Mouse (Mus musculus) heart, embryonic 11.5 days (tissue): ENCODE measurements around the gene Arhgap15. TPM values are rescaled to one million over a fixed set of nuclear protein-coding genes. Genes with fewer than 3 reads are reported as not detected.

ENCODE experiments used
- ATAC-seq: fragments of 200-750 bp; cut with Nextera tagmentation; replicated peaks from 2 replicates; pipeline ENCODE4 v1.8.0; 2017; ENCODE audit warnings: moderate library complexity; ENCODE audit not compliant: insufficient number of reproducible peaks, low FRiP score, low TSS enrichment
- H3K27ac ChIP-seq: fragments of 300-500 bp; sonication (generic); 2 replicates; pipeline ENCODE4 v1.5.1; 2014; ENCODE audit warnings: mild to moderate bottlenecking, low read depth, low read length
- H3K27me3 ChIP-seq: fragments of 300-500 bp; sonication (generic); 2 replicates; pipeline ENCODE4 v1.6.1; 2014; ENCODE audit warnings: mild to moderate bottlenecking, low read length, mixed read lengths; ENCODE audit not compliant: control insufficient read depth, insufficient read depth
- H3K36me3 ChIP-seq: fragments of 300-500 bp; sonication (generic); 2 replicates; pipeline ENCODE4 v1.6.1; 2014; ENCODE audit warnings: mild to moderate bottlenecking, low read length, moderate library complexity, mixed read lengths; ENCODE audit not compliant: control insufficient read depth, insufficient read depth
- H3K4me1 ChIP-seq: fragments of 300-500 bp; sonication (generic); 2 replicates; pipeline ENCODE4 v1.6.1; 2014; ENCODE audit warnings: low read length; ENCODE audit not compliant: control insufficient read depth, insufficient read depth
- H3K4me2 ChIP-seq: fragments of 300-500 bp; sonication (generic); 2 replicates; pipeline ENCODE4 v1.6.1; 2014; ENCODE audit warnings: mild to moderate bottlenecking, moderate library complexity
- H3K4me3 ChIP-seq: fragments of 300-500 bp; sonication (generic); 2 replicates; pipeline ENCODE4 v1.5.1; 2014; ENCODE audit warnings: low read depth, low read length
- H3K9ac ChIP-seq: fragments of 300-500 bp; sonication (generic); 2 replicates; pipeline ENCODE4 v1.6.1; 2014; ENCODE audit warnings: mild to moderate bottlenecking, low read depth, low read length, moderate library complexity
- H3K9me3 ChIP-seq: fragments of 300-500 bp; sonication (generic); replicated peaks from 2 replicates; pipeline ENCODE4 v1.6.1; 2016; ENCODE audit warnings: low read length; ENCODE audit not compliant: control insufficient read depth
- WGBS: fragments of 180-500 bp; shearing (Covaris S2); extraction: QIAGEN DNeasy Blood & Tissue Kit; methylation state at CpG from one replicate; pipeline ENCODE4 v1.1.7; 2014; ENCODE audit not compliant: insufficient replicate concordance; 5-methylcytosine and 5-hydroxymethylcytosine counted together
- polyA plus RNA-seq: library from polyadenylated mRNA; unstranded; fragments of >200 nt; fragmentation: Nextera tagmentation; extraction: Ambion mirVana; gene quantifications from 2 replicates; pipeline ENCODE4 v1.2.1, GENCODE M21; 2014

Gene Arhgap15
- polyA plus RNA-seq, 1 experiment from 2014 or later, result 0.43 TPM

DNA sequence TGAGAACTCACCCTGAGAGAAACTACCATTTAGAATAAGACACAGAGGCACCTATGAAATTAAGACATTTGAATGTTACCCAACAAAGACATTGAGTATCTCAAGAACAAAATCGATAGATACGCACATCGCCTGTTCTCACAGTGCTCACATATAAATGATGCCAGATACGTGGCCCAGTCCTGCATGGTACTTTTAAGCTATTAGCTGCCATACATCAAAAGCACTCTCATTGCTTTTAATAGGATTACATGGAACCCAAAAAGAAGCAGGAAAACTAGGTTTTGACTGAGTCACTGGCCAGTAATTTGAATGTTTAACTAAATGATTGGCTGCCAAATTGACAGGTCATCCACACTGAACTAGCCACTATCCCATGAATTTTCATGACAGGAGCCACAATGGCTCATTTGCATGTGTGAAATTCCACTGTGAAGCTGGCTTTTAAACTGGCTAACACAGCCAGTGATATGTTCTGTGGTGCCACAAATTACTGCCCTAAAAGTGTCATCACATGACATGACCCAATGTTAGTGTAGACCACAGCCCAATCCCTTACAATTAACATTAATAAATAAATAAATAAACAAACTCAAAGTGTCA lies 649.2 kb downstream of the Arhgap15 start:
- Histone ChIP-seq H3K9ac (no peak overlapping the region), H3K9me3 (no peaks in the 10 kb centered on the region), H3K4me3 (no peak overlapping the region), H3K27ac (no peak overlapping the region), H3K27me3 (no peaks in the 10 kb centered on the region), H3K36me3 (no peaks in the 10 kb centered on the region), H3K4me1 (no peaks in the 10 kb centered on the region), H3K4me2 (no peak overlapping the region)
- ATAC-seq, result no peak
- WGBS, result 87% methylated on average over 4 of the region's 4 CpGs

DNA sequence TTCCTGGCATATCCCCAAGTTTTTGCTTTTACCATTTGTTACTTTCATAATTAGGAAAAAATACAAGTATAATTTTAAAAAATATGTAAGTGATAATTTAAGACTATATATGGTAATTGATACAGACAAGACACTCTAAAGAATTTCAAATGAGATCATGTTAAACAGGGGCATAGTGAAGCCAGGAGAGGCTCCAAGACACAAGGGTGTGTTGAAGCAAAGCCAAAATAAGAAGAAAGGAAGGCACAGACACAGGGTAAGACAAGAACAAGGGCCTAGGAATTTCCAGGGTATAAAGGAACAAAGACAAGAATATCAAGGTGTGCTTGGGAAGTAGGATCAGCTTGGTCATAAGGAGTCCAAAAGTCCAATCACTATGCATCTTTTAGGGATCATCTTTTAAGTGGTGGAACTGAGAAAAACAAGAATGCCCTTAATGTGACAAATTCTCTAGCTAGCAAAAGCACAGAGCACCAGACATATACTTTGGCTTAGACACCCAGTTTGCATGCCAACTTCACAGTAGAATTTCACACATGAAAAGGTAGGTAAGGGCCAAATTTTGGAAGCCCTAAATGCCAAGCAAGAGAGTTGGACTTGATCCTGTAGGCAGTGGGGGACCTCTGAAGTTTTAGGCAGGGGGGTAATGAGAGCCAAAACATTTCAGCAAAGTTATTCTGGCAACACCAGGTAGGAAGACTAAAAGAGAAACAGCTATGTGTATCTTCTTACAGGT lies 650.7 kb downstream of the Arhgap15 start:
- Histone ChIP-seq H3K4me3 (no peak overlapping the region), H3K4me1 (no peaks in the 10 kb centered on the region), H3K9ac (no peak overlapping the region), H3K27ac (no peak overlapping the region), H3K27me3 (no peaks in the 10 kb centered on the region), H3K9me3 (no peaks in the 10 kb centered on the region), H3K4me2 (no peak overlapping the region), H3K36me3 (no peaks in the 10 kb centered on the region)
- no peak for ATAC-seq

DNA sequence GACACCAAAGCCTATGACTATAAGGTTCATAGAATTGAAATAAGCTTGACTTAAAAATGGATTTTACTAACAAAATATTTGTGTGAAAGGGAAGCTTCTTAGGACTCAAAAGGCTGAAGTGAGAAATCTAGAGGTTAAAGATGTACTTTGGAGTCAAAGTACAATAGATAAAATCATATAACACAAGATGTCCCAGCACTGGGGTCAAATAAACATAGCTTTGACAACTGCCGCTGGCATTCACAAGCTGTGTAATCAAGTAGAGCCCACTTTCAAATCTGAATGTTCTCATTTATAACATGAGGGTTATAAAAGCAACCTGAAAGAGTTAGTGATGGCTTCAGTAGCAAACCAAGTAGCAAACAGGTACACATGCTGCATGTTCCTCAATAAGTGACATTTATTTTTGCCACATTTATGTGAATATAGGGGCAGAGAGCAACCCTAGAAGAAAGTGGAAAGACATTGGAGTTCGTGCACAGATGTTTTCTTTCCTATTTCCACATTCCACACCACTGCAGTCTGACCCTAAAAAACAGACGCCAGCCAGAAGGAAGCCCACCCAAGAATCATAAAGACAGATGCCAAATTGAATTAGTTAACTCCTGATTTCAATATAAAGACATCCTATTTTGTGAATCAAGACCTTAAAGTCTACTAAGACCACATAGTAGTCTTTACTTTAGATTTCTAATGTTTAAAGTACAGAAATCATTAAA lies 653.2 kb downstream of the Arhgap15 start:
- Histone ChIP-seq H3K4me2 (no peak overlapping the region), H3K4me3 (no peak overlapping the region), H3K9me3 (no peaks in the 10 kb centered on the region), H3K27ac (no peak overlapping the region), H3K36me3 (no peaks in the 10 kb centered on the region), H3K27me3 (no peaks in the 10 kb centered on the region), H3K9ac (no peak overlapping the region), H3K4me1 (no peaks in the 10 kb centered on the region)
- WGBS, result 62% methylated on average over 3 of the region's 3 CpGs
- ATAC-seq, result no peak

DNA sequence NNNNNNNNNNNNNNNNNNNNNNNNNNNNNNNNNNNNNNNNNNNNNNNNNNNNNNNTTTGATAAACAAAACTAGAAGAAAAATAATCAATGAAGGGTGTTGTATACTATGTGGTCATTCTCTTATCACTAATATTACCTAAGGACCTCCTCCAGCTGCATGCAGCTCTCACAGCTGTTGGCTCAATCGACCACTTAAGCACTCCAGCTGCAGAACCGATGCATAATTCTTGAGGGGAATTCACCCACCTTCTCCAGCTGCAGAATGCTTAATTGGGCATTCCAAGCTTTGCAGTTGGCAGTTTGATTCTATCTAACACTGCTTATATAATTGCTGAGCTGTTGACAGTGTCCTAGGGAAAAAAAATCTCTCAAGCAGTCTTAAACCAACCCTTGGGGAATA lies 663.0 kb downstream of the Arhgap15 start:
- Histone ChIP-seq H3K27ac (no peak overlapping the region), H3K4me1 (no peaks in the 10 kb centered on the region), H3K9me3 (no peaks in the 10 kb centered on the region), H3K36me3 (no peaks in the 10 kb centered on the region), H3K4me2 (no peak overlapping the region), H3K27me3 (no peaks in the 10 kb centered on the region), H3K4me3 (no peak overlapping the region), H3K9ac (no peak overlapping the region)
- 68% methylated on average over 2 of the region's 2 CpGs for WGBS
- ATAC-seq, result no peak

- H3K4me3 ChIP-seq, result no peak overlapping the region
- no peaks in the 10 kb centered on the region for H3K36me3 ChIP-seq
- H3K9ac ChIP-seq, result no peak overlapping the region
- H3K4me2 ChIP-seq, result no peak overlapping the region
- H3K4me1 ChIP-seq, result no peaks in the 10 kb centered on the region
- ATAC-seq, result no peak
- no peaks in the 10 kb centered on the region for H3K9me3 ChIP-seq
- no peak overlapping the region for H3K27ac ChIP-seq
- 87% methylated on average over 4 of the region's 4 CpGs for WGBS
- H3K27me3 ChIP-seq, result no peaks in the 10 kb centered on the region
Observed at GRCm38 (mm10) chr2:44416331-44416730, 667.7 kb downstream of the Arhgap15 start.

- Histone ChIP-seq H3K4me2 (no peak overlapping the region), H3K27me3 (no peaks in the 10 kb centered on the region), H3K4me3 (no peak overlapping the region), H3K4me1 (no peaks in the 10 kb centered on the region), H3K9ac (no peak overlapping the region), H3K36me3 (no peaks in the 10 kb centered on the region), H3K27ac (no peak overlapping the region), H3K9me3 (no peaks in the 10 kb centered on the region)
- WGBS, result 86% methylated on average over 4 of the region's 4 CpGs
- no peak for ATAC-seq
Observed at GRCm38 (mm10) chr2:44419547-44420225, 671.1 kb downstream of the Arhgap15 start.

DNA sequence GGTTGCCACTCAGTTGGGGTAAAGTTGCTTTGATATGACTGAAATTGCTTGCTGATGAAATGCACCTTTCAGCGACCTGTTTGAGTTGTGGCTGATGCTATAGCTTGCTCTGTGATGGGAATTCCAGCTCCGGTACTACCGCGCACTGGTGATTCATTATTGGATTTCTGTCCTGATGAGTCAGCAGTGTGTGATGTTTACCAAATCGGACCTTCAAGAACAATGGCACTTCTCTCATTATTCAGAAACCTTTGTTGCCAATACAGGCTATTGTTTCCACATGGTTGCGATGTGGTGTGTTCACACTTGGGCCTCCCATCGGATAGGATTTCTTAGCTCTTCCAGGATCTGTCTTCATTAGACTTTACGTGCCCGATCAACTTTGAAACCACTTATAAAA lies 681.9 kb downstream of the Arhgap15 start:
- Histone ChIP-seq H3K27me3 (no peaks in the 10 kb centered on the region), H3K9me3 (no peaks in the 10 kb centered on the region), H3K4me3 (no peak overlapping the region), H3K9ac (no peak overlapping the region), H3K4me2 (no peak overlapping the region), H3K4me1 (no peaks in the 10 kb centered on the region), H3K36me3 (no peaks in the 10 kb centered on the region), H3K27ac (no peak overlapping the region)
- no peak for ATAC-seq
- WGBS, result 74% methylated on average over 9 of the region's 9 CpGs

DNA sequence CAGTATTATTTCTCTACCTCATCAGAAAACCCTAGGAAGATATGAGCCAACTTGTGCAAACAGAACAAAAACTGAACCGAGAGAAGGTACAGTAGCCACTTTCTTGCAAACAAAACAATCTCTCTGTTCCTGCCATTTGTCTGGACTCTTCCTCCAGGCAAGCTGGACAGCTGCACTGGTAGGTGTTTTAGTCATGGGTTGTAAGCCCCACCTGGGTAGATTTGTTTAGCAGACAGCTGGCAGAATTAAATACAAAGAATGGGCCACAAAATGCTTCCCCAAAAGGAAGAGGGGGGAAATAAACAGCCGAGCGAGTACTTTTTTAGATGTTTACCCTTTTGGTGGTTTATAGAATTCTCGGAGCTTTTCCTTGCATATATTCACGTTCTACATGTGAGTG lies 688.0 kb downstream of the Arhgap15 start:
- H3K9ac ChIP-seq, result no peak overlapping the region
- no peak overlapping the region for H3K27ac ChIP-seq
- ATAC-seq, result no peak
- no peaks in the 10 kb centered on the region for H3K4me1 ChIP-seq
- no peak overlapping the region for H3K4me3 ChIP-seq
- peaks cover 2% of the 10 kb centered on the region; the same call in 1 of the 2 replicates for H3K9me3 ChIP-seq
- no peaks in the 10 kb centered on the region for H3K36me3 ChIP-seq
- 74% methylated on average over 5 of the region's 5 CpGs for WGBS
- H3K27me3 ChIP-seq, result no peaks in the 10 kb centered on the region
- no peak overlapping the region for H3K4me2 ChIP-seq
